Mouse (Mus musculus): Measurements from ENCODE around the gene Rab44. TPM values are rescaled to one million over a fixed set of nuclear protein-coding genes. Genes with fewer than 3 reads are reported as not detected.
A peak's percentile ranks its signal among the peaks of the same experiment; 100 is the strongest.

The Rab44 gene
- polyA plus RNA-seq, 1 experiment = 22.3 TPM

GRCm38 (mm10) chr17:29123578-29124174, 9.7 kb downstream of the Rab44 start:
- TF ChIP-seq GATA1 (IDR thresholded peaks at IDR 0.05; ENCODE audit: borderline replicate concordance, low read length) (no peak), FLI1 (IDR thresholded peaks at IDR 0.05; ENCODE audit: low read length) (no peak)
- Histone ChIP-seq H3K27me3 (replicated peaks) (peaks cover 10% of the 10 kb centered on the region), H3K4me1 (peaks cover 16% of the 10 kb centered on the region), H3K4me3 (replicated peaks) (no peak overlapping the region), H3K36me3 (replicated peaks; ENCODE audit: low read length) (peaks cover 7% of the 10 kb centered on the region), H3K9me3 (peaks cover 5% of the 10 kb centered on the region; the same call in 1 of the 2 replicates)

- Histone ChIP-seq H3K4me1 (peaks cover 11% of the 10 kb centered on the region), H3K4me3 (replicated peaks) (no peak overlapping the region), H3K9me3 (peaks cover 5% of the 10 kb centered on the region; the same call in 1 of the 2 replicates), H3K36me3 (replicated peaks; ENCODE audit: low read length) (peaks cover 7% of the 10 kb centered on the region), H3K27me3 (replicated peaks) (peaks cover 15% of the 10 kb centered on the region)
- TF ChIP-seq GATA1 (IDR thresholded peaks at IDR 0.05; ENCODE audit: borderline replicate concordance, low read length) (no peak), FLI1 (IDR thresholded peaks at IDR 0.05; ENCODE audit: low read length) (no peak)
Measured at GRCm38 (mm10) chr17:29126561-29126960, 12.6 kb downstream of the Rab44 start.

GRCm38 (mm10) chr17:29129341-29129740, 15.4 kb downstream of the Rab44 start:
- TF ChIP-seq FLI1 (IDR thresholded peaks at IDR 0.05; ENCODE audit: low read length) (no peak), GATA1 (IDR thresholded peaks at IDR 0.05; ENCODE audit: borderline replicate concordance, low read length) (no peak)
- peaks cover 5% of the 10 kb centered on the region; the same call in 1 of the 2 replicates for H3K9me3 ChIP-seq
- H3K36me3 ChIP-seq (replicated peaks; ENCODE audit: low read length) = peaks cover 3% of the 10 kb centered on the region

DNA sequence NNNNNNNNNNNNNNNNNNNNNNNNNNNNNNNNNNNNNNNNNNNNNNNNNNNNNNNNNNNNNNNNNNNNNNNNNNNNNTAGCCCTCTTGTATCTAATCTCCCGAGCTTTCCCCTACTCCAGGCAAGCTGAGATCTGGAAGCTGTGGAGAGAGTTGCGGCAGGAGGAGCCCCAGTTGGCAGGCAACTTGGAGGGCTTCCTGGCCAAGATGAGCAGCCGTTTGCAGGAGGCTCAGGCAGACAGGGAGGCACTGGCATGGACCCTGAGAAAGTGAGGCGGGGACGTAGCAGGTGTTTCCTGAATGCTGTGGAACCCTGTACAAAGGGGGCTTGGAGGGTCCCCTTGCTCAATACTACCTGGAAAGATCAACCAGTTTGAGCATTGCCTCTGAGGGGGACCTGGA, 21.1 kb downstream of the Rab44 start:
- Histone ChIP-seq H3K36me3 (replicated peaks; ENCODE audit: low read length) (peaks cover 12% of the 10 kb centered on the region), H3K4me3 (replicated peaks) (no peak overlapping the region), H3K9me3 (no peaks in the 10 kb centered on the region), H3K4me1 (peaks cover 41% of the 10 kb centered on the region), H3K27me3 (replicated peaks) (peaks cover 37% of the 10 kb centered on the region)
- no peak for TF ChIP-seq FLI1 (IDR thresholded peaks at IDR 0.05; ENCODE audit: low read length)
- TF ChIP-seq GATA1 (IDR thresholded peaks at IDR 0.05; ENCODE audit: borderline replicate concordance, low read length) = no peak

More at GRCm38 (mm10) chr17:29129341-29129740, 15.4 kb downstream of the Rab44 start:
- Histone ChIP-seq H3K4me3 (replicated peaks) (no peak overlapping the region), H3K4me1 (peaks cover 32% of the 10 kb centered on the region), H3K27me3 (replicated peaks) (peaks cover 22% of the 10 kb centered on the region)

GRCm38 (mm10) chr17:29136236-29136635, 22.3 kb downstream of the Rab44 start:
- H3K4me1 ChIP-seq = peaks cover 49% of the 10 kb centered on the region
- H3K36me3 ChIP-seq (replicated peaks; ENCODE audit: low read length) = peaks cover 19% of the 10 kb centered on the region
- H3K9me3 ChIP-seq = no peaks in the 10 kb centered on the region
- H3K4me3 ChIP-seq (replicated peaks) = no peak overlapping the region
- H3K27me3 ChIP-seq (replicated peaks) = peaks cover 30% of the 10 kb centered on the region
- TF ChIP-seq FLI1 (IDR thresholded peaks at IDR 0.05; ENCODE audit: low read length) = no peak

DNA sequence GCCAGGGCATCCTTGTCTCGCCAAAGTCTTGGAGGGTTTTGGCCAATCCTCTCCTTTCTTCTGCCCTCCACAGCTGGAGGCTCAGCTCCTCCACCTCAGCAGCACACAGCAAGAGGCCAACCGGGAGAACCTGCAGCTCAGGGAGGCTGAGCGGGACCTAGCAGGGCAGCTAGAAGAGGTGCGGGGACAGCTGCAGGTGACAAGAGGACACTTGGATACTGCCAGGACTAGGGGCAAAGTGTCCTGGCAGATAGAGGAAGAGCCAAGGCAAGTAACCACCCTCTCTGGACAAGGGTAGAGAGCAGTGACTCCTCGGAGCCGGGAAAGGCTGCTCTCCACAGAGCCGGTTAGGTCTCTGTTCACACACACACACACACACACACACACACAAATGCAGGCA, 24.0 kb downstream of the Rab44 start:
- Histone ChIP-seq H3K4me3 (replicated peaks) (no peak overlapping the region), H3K4me1 (peaks cover 57% of the 10 kb centered on the region), H3K9me3 (no peaks in the 10 kb centered on the region), H3K27me3 (replicated peaks) (peaks cover 21% of the 10 kb centered on the region), H3K36me3 (replicated peaks; ENCODE audit: low read length) (peaks cover 19% of the 10 kb centered on the region)
- TF ChIP-seq GATA1 (IDR thresholded peaks at IDR 0.05; ENCODE audit: borderline replicate concordance, low read length) (no peak), FLI1 (IDR thresholded peaks at IDR 0.05; ENCODE audit: low read length) (no peak)

- Histone ChIP-seq H3K27me3 (replicated peaks) (peaks cover 24% of the 10 kb centered on the region), H3K4me3 (replicated peaks) (no peak overlapping the region), H3K36me3 (replicated peaks; ENCODE audit: low read length) (peaks cover 21% of the 10 kb centered on the region), H3K9me3 (peaks cover 7% of the 10 kb centered on the region), H3K4me1 (peaks cover 59% of the 10 kb centered on the region)
- no peak for TF ChIP-seq FLI1 (IDR thresholded peaks at IDR 0.05; ENCODE audit: low read length)
- TF ChIP-seq GATA1 (IDR thresholded peaks at IDR 0.05; ENCODE audit: borderline replicate concordance, low read length) = no peak
Measured at GRCm38 (mm10) chr17:29141577-29141976, 27.6 kb downstream of the Rab44 start.

DNA sequence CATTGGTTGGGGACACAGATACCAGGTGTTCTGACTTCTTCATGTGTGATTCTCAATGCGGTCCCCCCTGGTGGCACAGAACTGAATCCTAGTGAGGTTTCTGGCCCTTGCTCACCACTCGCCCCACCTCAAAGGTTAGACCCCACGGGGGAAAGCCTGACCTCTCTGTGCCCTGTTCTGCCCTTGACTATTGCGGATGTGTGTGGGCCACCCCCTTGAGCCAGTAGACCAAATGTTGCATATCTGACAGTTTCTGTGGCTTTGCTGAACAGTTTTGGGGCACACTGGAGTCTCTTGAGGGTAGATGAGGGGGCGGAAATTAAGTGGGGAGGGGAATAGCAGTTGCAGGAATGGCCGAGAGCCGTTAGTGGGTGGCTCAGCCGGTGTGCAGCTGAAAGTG, 29.3 kb downstream of the Rab44 start:
- TF ChIP-seq FLI1 (IDR thresholded peaks at IDR 0.05; ENCODE audit: low read length) (no peak), GATA1 (IDR thresholded peaks at IDR 0.05; ENCODE audit: borderline replicate concordance, low read length) (no peak)
- Histone ChIP-seq H3K27me3 (replicated peaks) (peaks cover 18% of the 10 kb centered on the region), H3K4me3 (replicated peaks) (no peak overlapping the region), H3K4me1 (peaks cover 74% of the 10 kb centered on the region), H3K36me3 (replicated peaks; ENCODE audit: low read length) (peaks cover 17% of the 10 kb centered on the region), H3K9me3 (peaks cover 7% of the 10 kb centered on the region)

DNA sequence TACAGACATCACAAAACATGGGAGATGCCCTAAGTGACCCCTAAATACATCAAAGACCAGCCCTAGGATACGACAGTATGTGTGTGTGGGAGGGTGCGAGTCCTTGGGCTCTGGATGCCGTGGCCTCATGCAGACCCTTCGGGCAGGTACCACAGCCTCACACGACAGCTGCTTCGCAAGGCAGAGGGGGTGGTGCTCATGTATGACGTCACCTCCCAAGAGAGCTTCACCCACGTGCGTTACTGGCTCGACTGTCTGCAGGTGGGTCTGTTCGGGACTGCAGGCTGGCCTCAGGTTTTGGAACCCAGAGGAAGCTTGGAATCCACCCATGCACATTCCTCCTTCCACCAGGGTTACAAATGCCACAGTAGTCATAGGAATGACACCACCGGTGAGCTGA, 31.2 kb downstream of the Rab44 start:
- Histone ChIP-seq H3K9me3 (peaks cover 7% of the 10 kb centered on the region), H3K27me3 (replicated peaks) (peaks cover 15% of the 10 kb centered on the region), H3K4me1 (peaks cover 89% of the 10 kb centered on the region), H3K4me3 (replicated peaks) (peak overlapping the region; percentile 64), H3K36me3 (replicated peaks; ENCODE audit: low read length) (peaks cover 13% of the 10 kb centered on the region)
- TF ChIP-seq FLI1 (IDR thresholded peaks at IDR 0.05; ENCODE audit: low read length) (no peak), GATA1 (IDR thresholded peaks at IDR 0.05; ENCODE audit: borderline replicate concordance, low read length) (no peak)

GRCm38 (mm10) chr17:29147273-29147672, 33.3 kb downstream of the Rab44 start:
- H3K9me3 ChIP-seq = peaks cover 7% of the 10 kb centered on the region
- H3K27me3 ChIP-seq (replicated peaks) = peaks cover 21% of the 10 kb centered on the region
- peak overlapping the region; percentile 53 for H3K4me3 ChIP-seq (replicated peaks)
- H3K36me3 ChIP-seq (replicated peaks; ENCODE audit: low read length) = peaks cover 7% of the 10 kb centered on the region
- peaks cover 68% of the 10 kb centered on the region for H3K4me1 ChIP-seq
- TF ChIP-seq GATA1 (IDR thresholded peaks at IDR 0.05; ENCODE audit: borderline replicate concordance, low read length) (no peak), FLI1 (IDR thresholded peaks at IDR 0.05; ENCODE audit: low read length) (no peak)
